Mouse (Mus musculus): ENCODE results near the gene Ccdc71.

The Ccdc71 gene

GRCm38 (mm10) chr9:108456953-108457352 lies 3.4 kb upstream of the Ccdc71 start:
- no peak for DNase-seq (ENCODE audit: low read depth, low spot score)

- DNase-seq (ENCODE audit: low read depth, low spot score), result no peak
Observed at GRCm38 (mm10) chr9:108459939-108460318, 398 bp upstream of the Ccdc71 start.

- no peak for DNase-seq (ENCODE audit: low read depth, low spot score)
Observed at GRCm38 (mm10) chr9:108461181-108461631, 879 bp downstream of the Ccdc71 start, which contains the start of gene Klhdc8b. TSS of gene Klhdc8b (minus strand) at chr9:108461581.

- DNase-seq (ENCODE audit: low read depth, low spot score), result no peak
Observed at GRCm38 (mm10) chr9:108461675-108462074, 1.3 kb downstream of the Ccdc71 start.

- no peak for DNase-seq (ENCODE audit: low read depth, low spot score)
Observed at GRCm38 (mm10) chr9:108462192-108462591, 1.9 kb downstream of the Ccdc71 start.

- DNase-seq (ENCODE audit: low read depth, low spot score), result no peak
Observed at GRCm38 (mm10) chr9:108463713-108464112, 3.4 kb downstream of the Ccdc71 start.

- DNase-seq (ENCODE audit: low read depth, low spot score), result no peak
Observed at GRCm38 (mm10) chr9:108466219-108466618, 5.9 kb downstream of the Ccdc71 start.

- DNase-seq (ENCODE audit: low read depth, low spot score), result no peak
Observed at GRCm38 (mm10) chr9:108469430-108469829, 9.1 kb downstream of the Ccdc71 start.

- no peak for DNase-seq (ENCODE audit: low read depth, low spot score)
Observed at GRCm38 (mm10) chr9:108469845-108470244, 9.5 kb downstream of the Ccdc71 start.

GRCm38 (mm10) chr9:108474528-108474927 lies 14.2 kb downstream of the Ccdc71 start:
- no peak for DNase-seq (ENCODE audit: low read depth, low spot score)

- DNase-seq (ENCODE audit: low read depth, low spot score), result no peak
Observed at GRCm38 (mm10) chr9:108478638-108479156, 18.4 kb downstream of the Ccdc71 start.

GRCm38 (mm10) chr9:108479241-108479640 lies 18.9 kb downstream of the Ccdc71 start:
- no peak for DNase-seq (ENCODE audit: low read depth, low spot score)

- DNase-seq (ENCODE audit: low read depth, low spot score), result no peak
Observed at GRCm38 (mm10) chr9:108479721-108480351, 19.5 kb downstream of the Ccdc71 start, which contains the start of gene Lamb2. TSS of gene Lamb2 (plus strand) at chr9:108479736.

- no peak for DNase-seq (ENCODE audit: low read depth, low spot score)
Observed at GRCm38 (mm10) chr9:108480813-108481519, 20.6 kb downstream of the Ccdc71 start.

GRCm38 (mm10) chr9:108481520-108482210 lies 21.3 kb downstream of the Ccdc71 start:
- no peak for DNase-seq (ENCODE audit: low read depth, low spot score)

GRCm38 (mm10) chr9:108483051-108483790 lies 22.9 kb downstream of the Ccdc71 start:
- no peak for DNase-seq (ENCODE audit: low read depth, low spot score)

GRCm38 (mm10) chr9:108484021-108484420 lies 23.7 kb downstream of the Ccdc71 start:
- no peak for DNase-seq (ENCODE audit: low read depth, low spot score)

- DNase-seq (ENCODE audit: low read depth, low spot score), result no peak
Observed at GRCm38 (mm10) chr9:108485301-108485875, 25.1 kb downstream of the Ccdc71 start.

- DNase-seq (ENCODE audit: low read depth, low spot score), result no peak
Observed at GRCm38 (mm10) chr9:108486973-108487530, 26.7 kb downstream of the Ccdc71 start.

- DNase-seq (ENCODE audit: low read depth, low spot score), result no peak
Observed at GRCm38 (mm10) chr9:108488403-108488802, 28.1 kb downstream of the Ccdc71 start.

GRCm38 (mm10) chr9:108489215-108489614 lies 28.9 kb downstream of the Ccdc71 start:
- DNase-seq (ENCODE audit: low read depth, low spot score), result no peak

Data from A20 (cell line).